Mouse (Mus musculus): Measurements from ENCODE around the gene Rnpepl1. TPM values are rescaled to one million over a fixed set of nuclear protein-coding genes. Genes with fewer than 3 reads are reported as not detected.

Rnpepl1 gene
- total RNA-seq, 2 experiments from 2014 or later = 16.8 to 72.9 TPM

Other genes starting within 250 kb of the Rnpepl1 start
- gene Gpc1, start 79.1 kb upstream of the Rnpepl1 start, total RNA-seq (2014; fragmentation: Nextera tagmentation) = 1.2 and 2.9 TPM in 2 replicates
- 0.65 and 0.80 TPM in 2 replicates for gene Gpc1, start 79.1 kb upstream of the Rnpepl1 start, total RNA-seq (2017)
- gene Ankmy1, start 7.9 kb upstream of the Rnpepl1 start, total RNA-seq (2014; fragmentation: Nextera tagmentation) = 1.1 TPM in 1 of 2 replicates, not detected in the other
- 0.42 TPM in 1 of 2 replicates, not detected in the other for gene Ankmy1, start 7.9 kb upstream of the Rnpepl1 start, total RNA-seq (2017)
- 8.8 and 11.6 TPM in 2 replicates for gene Dusp28, start 3.8 kb upstream of the Rnpepl1 start, total RNA-seq (2014; fragmentation: Nextera tagmentation)
- gene Dusp28, start 3.8 kb upstream of the Rnpepl1 start, total RNA-seq (2017) = 2.3 and 3.6 TPM in 2 replicates
- gene Capn10, start 23.6 kb downstream of the Rnpepl1 start, total RNA-seq (2014; fragmentation: Nextera tagmentation) = 13.2 and 19.5 TPM in 2 replicates
- gene Capn10, start 23.6 kb downstream of the Rnpepl1 start, total RNA-seq (2017) = 8.5 and 11.4 TPM in 2 replicates
- 0.30 TPM in 1 of 2 replicates, not detected in the other for gene Gpr35, start 40.1 kb downstream of the Rnpepl1 start, total RNA-seq (2014; fragmentation: Nextera tagmentation)
- 0.94 TPM in 1 of 2 replicates, not detected in the other for gene Gpr35, start 40.1 kb downstream of the Rnpepl1 start, total RNA-seq (2017)
- gene Aqp12, start 95.6 kb downstream of the Rnpepl1 start, total RNA-seq (2014; fragmentation: Nextera tagmentation) = not detected in 2 replicates
- gene Aqp12, start 95.6 kb downstream of the Rnpepl1 start, total RNA-seq (2017) = not detected in 2 replicates
- gene Kif1a, start 191.2 kb downstream of the Rnpepl1 start, total RNA-seq (2014; fragmentation: Nextera tagmentation) = not detected in 2 replicates
- not detected in 2 replicates for gene Kif1a, start 191.2 kb downstream of the Rnpepl1 start, total RNA-seq (2017)
- gene Agxt, start 224.5 kb downstream of the Rnpepl1 start, total RNA-seq (2014; fragmentation: Nextera tagmentation) = not detected in 2 replicates
- not detected in 2 replicates for gene Agxt, start 224.5 kb downstream of the Rnpepl1 start, total RNA-seq (2017)

All from megakaryocyte-erythroid progenitor cell, adult 5-6 weeks (primary cell).